Mouse (Mus musculus) lung, adult 2 months (tissue): Measurements from ENCODE around the gene Psmd7. TPM values are rescaled to one million over a fixed set of nuclear protein-coding genes. Genes with fewer than 3 reads are reported as not detected.
A peak's percentile ranks its signal among the peaks of the same experiment; 100 is the strongest.

ENCODE experiments used
- DNase-seq: peaks from one replicate; pipeline ENCODE4 v3.0.0; 2022
- H3K4me1 ChIP-seq: fragments of 200-500 bp; 2 replicates; pipeline ENCODE4 v1.6.1; 2011; ENCODE audit warnings: low read length; ENCODE audit not compliant: control insufficient read depth, insufficient read depth
- H3K4me3 ChIP-seq: fragments of 200-500 bp; replicated peaks from 2 replicates; pipeline ENCODE3; 2011; ENCODE audit warnings: low read depth, mild to moderate bottlenecking, control low read depth, low read length; ENCODE audit errors: extremely low read depth
- CTCF ChIP-seq: fragments of 200-500 bp; IDR thresholded peaks from 2 replicates; pipeline ENCODE4 v1.5.1; 2011; ENCODE audit warnings: mild to moderate bottlenecking, low read length, control low read depth; ENCODE audit not compliant: insufficient read depth
- POLR2A ChIP-seq: fragments of 200-500 bp; IDR thresholded peaks from 2 replicates; pipeline ENCODE4 v1.6.1; 2011; ENCODE audit warnings: low read depth, mild to moderate bottlenecking, control low read depth, low read length, borderline replicate concordance; ENCODE audit errors: extremely low read depth
- WGBS: fragments of 180-500 bp; shearing (Covaris S2); methylation state at CpG from one replicate; pipeline ENCODE4 v1.1.7; 2018; 5-methylcytosine and 5-hydroxymethylcytosine counted together
- polyA plus RNA-seq: library from polyadenylated mRNA; depleted of rRNA; stranded (reverse); fragments of >200 nt; gene quantifications from 2 replicates; pipeline ENCODE4 v1.2.3, GENCODE M21; 2012

The Psmd7 gene
- polyA plus RNA-seq, 1 experiment = 52.2 TPM

DNA sequence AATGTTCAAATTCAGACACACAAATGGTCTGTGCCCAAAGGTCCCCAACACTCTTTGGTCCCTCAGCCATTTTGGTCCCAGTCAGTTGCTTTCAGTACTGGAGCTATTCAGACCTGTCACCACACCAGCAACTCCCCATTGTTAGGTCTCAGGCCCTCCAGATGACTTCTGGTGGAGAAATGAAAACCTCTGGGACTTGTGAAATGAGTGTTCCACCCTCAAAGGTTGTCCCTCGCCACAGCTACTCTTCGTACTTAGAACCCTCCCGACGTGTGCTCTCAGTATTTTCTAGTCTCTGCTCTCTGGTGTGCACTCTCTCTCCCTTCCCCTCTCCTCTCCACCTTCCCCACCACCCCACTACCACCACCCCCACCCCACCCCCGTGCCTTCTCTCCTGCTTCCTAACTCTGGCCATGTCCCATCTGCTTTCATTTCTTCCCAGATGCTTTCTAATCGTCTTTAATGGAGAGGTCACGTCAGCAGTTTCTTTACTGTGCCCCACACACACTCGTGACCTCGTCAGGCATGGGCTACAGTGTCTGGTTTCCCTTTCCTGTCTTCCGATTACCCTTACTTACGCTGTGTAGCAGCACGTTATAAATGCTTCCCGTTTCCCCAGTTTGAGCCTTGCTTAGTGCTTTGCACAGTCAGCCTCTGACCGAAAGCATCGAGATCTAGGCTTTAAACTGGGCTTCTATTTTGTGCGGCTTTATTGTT is 27.3 kb downstream of the Psmd7 start:
- no peak for DNase-seq
- H3K4me1 ChIP-seq = no peaks in the 10 kb centered on the region
- TF ChIP-seq POLR2A = no peak
- no peak for TF ChIP-seq CTCF
- WGBS = 33% methylated on average over 16 of the region's 16 CpGs
- H3K4me3 ChIP-seq = peak overlapping the region; percentile 3

DNA sequence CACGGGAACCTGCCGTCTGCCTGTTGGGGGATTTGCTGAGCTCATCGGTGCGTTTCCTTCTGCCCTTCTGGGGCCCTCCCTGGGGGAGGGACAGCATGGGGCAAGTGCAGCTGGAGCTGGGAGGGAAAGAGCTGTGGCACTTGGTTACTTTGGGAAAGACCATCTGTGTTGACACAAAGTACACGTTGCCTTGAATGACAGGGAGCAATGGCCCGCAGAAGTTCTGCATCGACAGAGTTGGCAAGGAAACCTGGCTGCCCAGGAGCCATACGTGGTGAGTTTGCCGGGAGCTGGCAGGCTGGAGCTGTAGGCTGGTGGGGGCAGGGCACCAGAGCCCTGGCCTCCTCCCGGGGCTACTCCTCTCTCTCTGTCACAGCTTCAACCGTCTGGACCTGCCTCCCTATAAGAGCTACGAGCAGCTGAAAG is 31.7 kb downstream of the Psmd7 start:
- Histone ChIP-seq H3K4me3 (no peak overlapping the region), H3K4me1 (no peaks in the 10 kb centered on the region)
- no peak for DNase-seq
- 49% methylated on average over 12 of the region's 12 CpGs for WGBS
- TF ChIP-seq POLR2A (no peak), CTCF (no peak)

DNA sequence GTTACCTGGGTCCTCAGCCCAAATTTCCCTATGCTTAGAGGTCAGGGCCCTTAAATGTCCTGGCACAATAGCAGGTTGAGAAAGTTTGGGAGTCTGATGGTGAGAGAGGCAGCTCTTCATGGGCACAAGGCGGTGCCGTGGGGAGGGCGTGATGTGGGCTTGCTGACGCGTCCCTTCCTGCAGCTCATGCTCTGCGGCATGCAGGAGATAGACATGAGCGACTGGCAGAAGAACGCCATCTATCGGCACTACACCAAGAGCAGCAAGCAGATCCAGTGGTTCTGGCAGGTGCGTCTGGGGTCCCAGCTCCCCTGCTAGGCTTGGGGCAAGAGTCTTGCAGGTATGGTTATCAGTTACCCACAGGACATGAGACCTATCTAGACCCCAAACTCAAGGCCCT is 33.0 kb downstream of the Psmd7 start:
- no peak for DNase-seq
- no peak overlapping the region for H3K4me3 ChIP-seq
- TF ChIP-seq POLR2A = no peak
- no peak for TF ChIP-seq CTCF
- no peaks in the 10 kb centered on the region for H3K4me1 ChIP-seq
- 83% methylated on average over 10 of the region's 10 CpGs for WGBS

DNA sequence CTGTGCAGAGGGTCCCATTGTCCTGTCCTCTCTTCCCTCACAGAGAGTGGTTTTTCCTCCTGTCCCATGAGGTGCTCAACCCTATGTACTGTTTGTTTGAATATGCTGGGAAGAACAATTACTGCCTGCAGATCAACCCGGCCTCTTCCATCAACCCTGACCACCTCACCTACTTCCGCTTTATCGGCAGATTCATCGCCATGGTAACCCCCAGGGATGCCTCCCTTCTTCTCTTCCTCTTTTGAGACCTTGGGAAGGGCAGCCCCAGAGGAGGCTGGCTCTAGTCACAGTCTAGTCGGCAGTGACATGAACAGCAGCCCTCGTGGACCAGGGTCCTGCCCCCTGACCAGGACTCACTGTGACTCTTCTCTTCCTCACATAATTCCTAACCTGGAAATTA is 36.0 kb downstream of the Psmd7 start:
- 55% methylated on average over 6 of the region's 6 CpGs for WGBS
- DNase-seq = no peak
- TF ChIP-seq POLR2A (no peak), CTCF (no peak)
- Histone ChIP-seq H3K4me3 (no peak overlapping the region), H3K4me1 (no peaks in the 10 kb centered on the region)

DNA sequence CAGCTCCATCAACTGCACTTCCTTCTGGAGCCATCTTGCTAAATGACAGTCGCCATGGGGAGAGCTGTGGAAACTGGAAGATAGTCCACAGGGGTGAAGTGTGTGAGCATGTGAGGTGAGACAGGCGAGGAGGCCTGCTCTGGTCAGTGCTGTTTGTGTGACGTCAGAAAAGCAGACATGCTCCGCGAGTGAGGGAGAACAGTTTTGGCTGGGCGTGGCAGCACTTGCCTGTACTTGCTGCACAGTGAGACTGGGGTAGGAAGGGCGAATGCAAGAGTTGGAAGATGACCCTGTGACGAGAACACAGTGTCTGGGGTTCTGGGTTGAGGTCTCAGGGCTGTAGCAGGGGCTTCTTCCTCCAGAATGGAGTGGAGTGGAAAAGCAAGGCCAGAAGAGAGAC is 41.4 kb downstream of the Psmd7 start:
- Histone ChIP-seq H3K4me1 (no peaks in the 10 kb centered on the region), H3K4me3 (no peak overlapping the region)
- DNase-seq = no peak
- no peak for TF ChIP-seq POLR2A
- no peak for TF ChIP-seq CTCF
- WGBS = 70% methylated on average over 8 of the region's 8 CpGs

DNA sequence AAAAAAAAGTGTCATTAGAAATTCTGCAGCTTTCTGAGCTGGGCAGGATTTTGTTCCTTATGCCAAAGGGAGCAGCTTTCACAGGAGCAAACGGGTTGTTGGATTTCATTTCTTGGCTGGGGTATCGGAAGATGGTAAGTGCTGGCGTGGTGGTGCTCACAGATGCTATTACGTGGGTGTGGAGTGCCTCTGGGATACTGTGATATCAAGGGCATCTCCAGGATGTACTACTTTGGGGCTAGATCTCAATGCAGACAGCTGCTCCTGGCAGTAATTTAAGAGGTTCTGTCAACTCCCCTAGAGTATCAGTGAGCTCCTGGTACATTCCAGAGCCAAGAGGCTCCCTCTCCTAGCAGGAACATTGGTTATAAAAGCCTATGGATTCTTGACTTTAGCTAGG is 42.1 kb downstream of the Psmd7 start:
- Histone ChIP-seq H3K4me1 (no peaks in the 10 kb centered on the region), H3K4me3 (no peak overlapping the region)
- 65% methylated on average over 4 of the region's 4 CpGs for WGBS
- no peak for TF ChIP-seq POLR2A
- no peak for TF ChIP-seq CTCF
- DNase-seq = no peak

DNA sequence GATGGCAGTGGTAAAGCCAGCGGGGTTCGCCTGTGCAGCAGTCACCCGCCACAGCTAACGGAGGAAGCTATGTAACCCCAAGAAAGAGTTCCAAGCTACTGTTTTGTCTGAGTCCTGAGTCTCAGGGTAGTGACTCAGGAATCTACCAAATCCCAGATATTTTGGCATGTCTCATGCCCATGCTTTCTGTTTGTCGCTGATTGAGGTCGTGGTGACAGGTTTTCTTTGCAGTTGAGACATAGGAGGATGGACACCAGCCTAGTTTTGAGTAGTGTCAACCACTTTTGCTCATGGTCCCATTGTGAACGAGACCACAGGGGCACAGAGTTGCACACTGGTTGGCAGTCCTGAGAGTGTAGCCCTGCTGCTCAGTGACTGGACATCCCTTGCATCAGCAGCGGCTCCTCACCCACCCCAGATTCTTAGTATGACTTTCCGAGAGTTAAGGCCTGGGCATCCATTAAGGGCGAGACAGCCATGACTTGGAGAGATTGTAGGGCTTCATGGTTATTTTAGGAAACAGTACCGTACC is 42.6 kb downstream of the Psmd7 start:
- Histone ChIP-seq H3K4me3 (no peak overlapping the region), H3K4me1 (no peaks in the 10 kb centered on the region)
- 82% methylated on average over 11 of the region's 11 CpGs for WGBS
- no peak for DNase-seq
- no peak for TF ChIP-seq CTCF
- TF ChIP-seq POLR2A = no peak

DNA sequence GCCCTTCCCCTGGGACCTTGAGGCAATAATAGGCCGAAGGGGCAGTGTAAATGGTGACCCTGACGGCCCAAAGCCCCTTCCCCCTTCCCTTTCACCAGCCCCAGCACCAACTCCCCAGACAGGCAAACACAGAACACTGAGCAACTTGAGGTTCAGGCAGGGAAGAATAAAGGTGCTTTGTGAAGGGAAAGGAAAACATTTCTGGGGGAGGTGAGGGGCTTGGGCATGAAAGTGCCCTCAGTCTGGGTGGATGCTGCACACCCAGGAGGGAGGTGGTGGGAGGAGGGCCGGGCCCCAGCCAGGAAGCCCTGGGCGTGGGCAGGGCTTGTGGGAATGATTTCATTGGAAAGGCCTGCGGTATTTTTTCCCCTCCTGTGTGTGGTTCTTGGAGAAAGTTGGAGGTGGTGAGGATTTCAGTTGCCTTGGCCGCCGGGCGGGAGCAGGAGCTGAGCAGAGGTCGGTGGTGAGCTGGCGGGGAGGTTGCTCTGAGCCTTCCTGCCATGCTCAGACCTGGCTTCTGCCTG is 43.6 kb downstream of the Psmd7 start:
- TF ChIP-seq CTCF (no peak), POLR2A (no peak)
- Histone ChIP-seq H3K4me3 (no peak overlapping the region), H3K4me1 (no peaks in the 10 kb centered on the region)
- WGBS = 44% methylated on average over 10 of the region's 10 CpGs
- DNase-seq = no peak

DNA sequence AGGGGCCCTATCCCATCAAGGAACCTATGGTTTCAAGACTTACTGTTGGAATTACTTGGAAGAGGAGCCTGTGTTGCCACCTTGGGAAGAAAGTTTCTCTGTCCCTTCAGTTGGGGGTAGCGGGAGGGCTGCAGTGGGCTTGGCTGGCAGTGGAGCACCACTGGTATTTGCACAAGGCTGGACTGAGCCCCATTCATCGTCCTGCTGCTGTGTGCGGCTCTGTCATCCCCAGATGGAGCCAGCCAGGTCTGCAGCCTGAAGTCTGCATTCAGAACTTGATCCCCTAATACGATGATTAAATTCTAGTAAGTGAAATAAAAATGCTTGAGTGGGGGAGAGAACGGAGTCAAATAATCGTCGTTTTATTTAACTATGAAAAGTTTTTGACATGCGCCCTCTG is 44.1 kb downstream of the Psmd7 start:
- Histone ChIP-seq H3K4me3 (no peak overlapping the region), H3K4me1 (no peaks in the 10 kb centered on the region)
- TF ChIP-seq CTCF (no peak), POLR2A (no peak)
- no peak for DNase-seq
- 76% methylated on average over 8 of the region's 8 CpGs for WGBS

DNA sequence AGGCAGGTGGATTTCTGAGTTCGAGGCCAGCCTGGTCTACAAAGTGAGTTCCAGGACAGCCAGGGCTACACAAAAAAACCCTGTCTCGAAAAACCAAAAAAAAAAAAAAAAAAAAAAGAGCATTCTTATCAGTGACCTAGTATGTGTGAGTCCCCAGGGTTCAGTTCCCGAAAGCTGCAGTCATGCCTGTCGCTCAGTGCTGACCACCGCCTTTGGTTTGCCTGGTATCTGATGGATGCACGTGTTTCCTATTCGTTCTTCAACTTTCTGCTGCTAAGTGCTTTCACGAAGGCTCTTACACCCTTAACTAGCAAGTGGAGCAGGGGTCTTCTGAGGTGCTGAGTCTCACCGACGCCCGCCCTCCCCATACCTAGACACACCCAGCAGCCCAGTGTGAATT is 44.5 kb downstream of the Psmd7 start:
- Histone ChIP-seq H3K4me3 (no peak overlapping the region), H3K4me1 (no peaks in the 10 kb centered on the region)
- DNase-seq = no peak
- TF ChIP-seq CTCF (no peak), POLR2A (no peak)
- WGBS = 86% methylated on average over 11 of the region's 11 CpGs

DNA sequence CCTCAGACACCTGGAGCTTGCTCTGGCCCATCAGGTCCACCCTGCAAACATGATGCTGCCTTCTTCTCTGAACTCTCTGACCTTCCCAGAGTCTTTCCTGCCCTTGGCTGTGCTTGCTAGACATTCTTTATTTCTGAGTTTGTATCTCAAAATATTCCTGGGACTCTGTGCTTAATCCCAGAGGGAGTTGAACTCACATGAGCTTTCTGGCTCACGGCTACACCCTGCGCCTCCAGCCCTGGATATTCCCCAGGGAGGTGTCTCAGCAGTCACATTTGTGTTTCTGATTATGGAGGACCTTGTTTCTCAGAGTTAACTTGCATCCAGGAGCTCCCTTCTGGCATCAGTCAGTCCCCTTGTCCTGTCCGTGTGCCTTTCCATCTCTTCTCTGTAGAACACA is 46.1 kb downstream of the Psmd7 start:
- WGBS = 78% methylated on average over 3 of the region's 3 CpGs
- H3K4me3 ChIP-seq = no peak overlapping the region
- TF ChIP-seq CTCF = no peak
- no peaks in the 10 kb centered on the region for H3K4me1 ChIP-seq
- DNase-seq = no peak
